Mouse (Mus musculus) ZHBTc4 (cell line): ENCODE measurements around the gene 2200002J24Rik.
A peak's percentile ranks its signal among the peaks of the same experiment; 100 is the strongest.
"Not testable (repeated sequence)": the region's sequence is repeated elsewhere in the genome, so short reads cannot be mapped to it uniquely, and the experiment has no call there.

Source experiments
- DNase-seq: peaks from one replicate; pipeline ENCODE4 v3.0.0-alpha.2; 2011; ENCODE audit warnings: low read depth, low spot score

2200002J24Rik gene

DNA sequence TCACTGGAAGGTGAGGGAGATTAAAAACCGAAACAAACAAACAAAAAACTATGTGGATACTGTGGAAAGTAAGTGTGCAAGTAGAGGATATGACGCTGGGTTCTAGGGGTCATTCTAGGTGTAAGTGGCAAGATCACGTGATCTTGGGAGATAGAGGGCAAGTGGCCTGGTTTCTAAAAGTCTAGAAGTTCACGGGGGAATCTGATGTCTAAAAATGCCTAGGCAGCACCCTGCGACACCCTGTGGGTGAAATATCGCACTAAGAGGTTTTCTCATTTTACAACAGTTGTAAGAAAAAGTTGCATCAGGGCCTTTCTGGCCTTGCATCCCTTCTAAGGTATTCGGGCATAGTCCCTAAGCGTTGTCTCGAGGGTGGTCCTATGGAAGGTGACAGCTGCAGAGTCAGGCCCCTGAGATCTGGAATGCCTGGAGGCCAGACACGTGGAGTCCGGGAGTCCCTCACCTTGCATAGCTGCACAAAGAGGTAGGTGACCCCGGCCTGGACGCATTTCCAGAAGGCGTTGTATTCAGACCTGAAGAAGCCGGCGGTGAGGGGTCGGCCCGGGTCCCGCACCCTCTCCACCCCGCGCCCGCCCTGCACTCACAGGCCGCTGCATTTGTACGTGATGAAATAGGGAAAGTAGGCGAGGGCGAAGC, 30.1 kb downstream of the 2200002J24Rik start:
- no peak for DNase-seq

DNA sequence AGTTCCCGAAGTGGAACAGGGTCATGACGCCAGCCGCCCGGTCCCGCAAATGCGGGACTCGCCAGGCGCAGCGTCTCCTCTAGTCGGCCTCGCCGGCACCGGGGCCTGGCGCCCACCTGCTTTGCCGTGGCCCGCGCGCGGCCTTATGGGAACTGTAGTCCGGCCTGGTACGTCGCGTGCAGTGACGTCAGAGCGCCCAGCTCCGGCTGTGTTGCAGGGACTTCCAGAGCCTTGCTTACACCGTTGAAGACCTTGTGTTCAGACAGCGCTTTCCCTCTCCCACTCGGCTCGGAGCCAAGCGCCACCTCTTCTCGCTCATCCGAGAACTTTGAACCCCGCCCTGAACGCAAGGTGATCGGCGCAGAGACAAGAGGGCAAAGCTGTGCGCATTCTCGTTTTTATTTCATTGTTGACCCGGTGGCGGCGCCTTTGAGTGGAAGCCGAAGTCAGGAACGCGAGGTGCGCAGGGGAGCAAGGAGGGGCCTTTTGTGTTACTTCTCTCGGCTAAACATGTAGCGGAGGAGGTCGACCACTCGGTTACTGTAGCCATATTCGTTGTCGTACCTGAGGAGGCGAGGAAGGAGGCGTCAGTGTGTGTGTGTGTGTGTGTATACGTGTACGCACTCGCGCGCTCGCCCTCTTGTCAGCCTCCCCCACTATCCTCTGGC, 30.8 kb downstream of the 2200002J24Rik start, which contains the start of gene Tmem147:
Tmem147 (minus strand) TSS at position 145 of the 668 bp plus-strand sequence.
- DNase-seq = peak; percentile 98

DNA sequence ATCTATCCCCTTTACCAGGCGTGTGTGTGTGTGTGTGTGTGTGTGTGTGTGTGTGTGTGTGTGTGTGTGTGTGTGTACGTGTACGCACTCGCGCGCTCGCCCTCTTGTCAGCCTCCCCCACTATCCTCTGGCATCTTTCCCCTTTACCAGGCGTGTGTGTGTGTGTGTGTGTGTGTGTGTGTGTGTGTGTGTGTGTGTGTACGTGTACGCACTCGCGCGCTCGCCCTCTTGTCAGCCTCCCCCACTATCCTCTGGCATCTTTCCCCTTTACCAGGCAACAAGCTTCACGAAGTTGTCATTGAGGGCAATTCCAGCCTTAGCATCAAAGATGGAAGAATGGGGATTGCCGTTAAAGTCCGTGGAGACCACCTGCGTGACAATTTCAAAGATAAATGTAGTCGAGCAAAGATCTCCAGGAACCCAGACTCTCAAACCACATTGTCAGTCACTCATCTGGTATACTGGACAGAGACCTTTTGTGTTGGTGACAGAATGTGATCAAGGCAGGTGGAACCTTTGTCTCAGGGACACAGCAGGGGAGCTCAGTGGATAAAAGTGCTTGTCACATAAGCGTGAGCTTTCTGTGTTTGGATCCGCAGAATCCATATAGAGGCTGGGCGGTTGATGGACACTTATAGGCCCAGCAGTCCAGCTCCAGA, 31.5 kb downstream of the 2200002J24Rik start:
- DNase-seq = peak; percentile 36

GRCm38 (mm10) chr7:30736211-30736610, 37.5 kb downstream of the 2200002J24Rik start:
- no peak for DNase-seq

GRCm38 (mm10) chr7:30742570-30742969, 43.8 kb downstream of the 2200002J24Rik start:
- not testable (repeated sequence) for DNase-seq

GRCm38 (mm10) chr7:30743617-30744016, 44.9 kb downstream of the 2200002J24Rik start, which contains the start of gene Gapdhs:
Gene Gapdhs (minus strand): TSS chr7:30743681.
- not testable (repeated sequence) for DNase-seq

DNA sequence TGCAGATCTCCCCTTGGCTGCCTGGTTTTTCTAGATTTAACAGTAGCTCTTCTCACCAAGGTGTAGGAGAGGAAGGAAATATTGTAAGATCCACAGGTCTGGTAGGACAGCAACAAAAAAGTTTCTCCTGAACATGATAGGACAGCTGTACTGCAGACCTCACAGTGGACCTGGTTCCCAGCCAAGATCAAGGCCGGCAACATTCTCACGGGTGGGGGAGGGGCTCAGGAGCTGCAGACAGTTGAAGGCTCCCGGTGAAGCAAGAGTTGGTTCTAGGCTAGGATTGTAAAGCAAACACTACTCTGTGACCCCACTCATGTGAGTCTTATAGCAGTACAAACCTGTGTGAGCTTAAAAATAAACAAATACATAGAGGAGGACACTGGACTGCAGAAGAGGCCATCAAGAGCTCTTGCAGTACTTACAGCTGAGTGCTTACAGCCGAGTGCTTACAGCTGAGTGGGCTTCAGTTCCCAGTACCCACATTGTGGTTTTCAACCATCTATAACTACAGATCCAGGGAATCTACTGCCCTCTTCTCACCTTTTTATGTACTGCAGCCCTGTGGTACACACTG, 45.4 kb downstream of the 2200002J24Rik start:
- no peak for DNase-seq

DNA sequence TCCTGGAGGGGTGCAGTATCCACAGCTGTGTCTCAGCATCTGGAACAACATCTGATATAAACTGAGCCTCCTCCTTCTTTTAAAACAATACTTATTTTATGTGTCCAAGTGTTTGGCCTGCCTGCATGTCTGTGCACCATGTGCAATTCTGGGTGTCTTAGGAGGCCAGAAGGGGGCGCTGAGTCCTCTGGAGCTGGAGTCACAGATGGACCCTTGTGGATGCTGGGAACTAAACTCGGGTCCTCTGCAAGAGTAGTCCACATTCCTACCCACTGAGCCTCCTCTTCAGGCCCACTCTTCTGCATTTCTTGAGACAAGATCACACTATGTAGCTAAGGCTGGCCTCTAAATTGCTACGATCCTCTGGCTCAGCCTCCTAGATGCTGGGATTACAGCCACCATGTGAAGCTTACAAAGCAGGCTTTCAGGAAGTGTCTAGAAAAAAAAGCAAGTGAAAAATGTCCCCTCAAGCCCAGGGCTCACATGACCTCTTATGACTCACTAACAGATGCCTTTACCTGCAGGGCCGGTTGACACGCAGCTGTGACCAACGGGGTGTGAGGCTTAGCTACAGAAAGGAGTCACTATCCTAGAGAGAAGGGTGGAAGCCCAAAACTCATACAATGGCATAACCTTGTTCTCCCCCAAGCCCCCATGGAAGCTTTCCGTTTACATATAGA, 48.9 kb downstream of the 2200002J24Rik start:
- peak; percentile 54 for DNase-seq
